Mouse (Mus musculus) kidney, adult 2 months (tissue): ENCODE data around the gene Ccdc171.

Experiments used
- CTCF ChIP-seq: fragments of 200-500 bp; conservative IDR thresholded peaks from 2 replicates; pipeline ENCODE4 v1.5.1; 2011; ENCODE audit warnings: low read depth, mild to moderate bottlenecking, control low read depth, low read length, moderate library complexity, mixed read lengths; ENCODE audit not compliant: insufficient read depth, insufficient read length
- POLR2A ChIP-seq: fragments of 200-500 bp; IDR thresholded peaks from one replicate; pipeline ENCODE4 v1.6.1; 2011; ENCODE audit warnings: low read depth, low read length, control low read depth

GRCm38 (mm10) chr4:83655396-83655795 lies 130.1 kb downstream of the Ccdc171 start:
- TF ChIP-seq POLR2A (no peak), CTCF (no peak)
